Mouse (Mus musculus): Measurements from ENCODE around the gene Pus1. TPM values are rescaled to one million over a fixed set of nuclear protein-coding genes. Genes with fewer than 3 reads are reported as not detected.
"Not testable (repeated sequence)": the region's sequence is repeated elsewhere in the genome, so short reads cannot be mapped to it uniquely, and the experiment has no call there.

The Pus1 gene
- polyA plus RNA-seq, 1 experiment from 2014 or later: 49.8 TPM

DNA sequence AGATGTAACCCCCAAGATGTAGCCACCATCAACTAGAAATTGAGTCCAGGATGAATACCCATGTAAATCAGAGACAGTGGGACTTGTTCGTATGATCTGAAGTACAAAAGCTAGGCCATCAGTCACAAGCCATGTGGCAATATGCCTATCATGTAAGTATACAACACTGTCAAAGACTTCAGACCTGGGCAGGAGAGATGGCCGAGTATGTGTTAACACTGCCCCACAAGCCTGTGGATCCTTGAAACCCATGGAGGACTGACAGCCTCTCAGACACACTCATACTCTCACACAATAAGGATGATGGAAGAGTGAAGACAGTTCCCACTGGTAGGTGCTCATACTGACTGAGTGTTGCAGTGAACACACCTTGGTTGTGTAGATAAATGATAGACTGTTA is 4.3 kb downstream of the Pus1 start:
- 90% methylated on average over 2 of the region's 2 CpGs for WGBS
- Histone ChIP-seq H3K4me1 (peaks cover 12% of the 10 kb centered on the region), H3K9me3 (no peaks in the 10 kb centered on the region), H3K27ac (no peak overlapping the region), H3K27me3 (ENCODE audit: insufficient read depth, poor library complexity, severe bottlenecking) (no peaks in the 10 kb centered on the region), H3K36me3 (peaks cover 60% of the 10 kb centered on the region), H3K4me3 (no peak overlapping the region)
- no peak for DNase-seq (ENCODE audit: low spot score)

DNA sequence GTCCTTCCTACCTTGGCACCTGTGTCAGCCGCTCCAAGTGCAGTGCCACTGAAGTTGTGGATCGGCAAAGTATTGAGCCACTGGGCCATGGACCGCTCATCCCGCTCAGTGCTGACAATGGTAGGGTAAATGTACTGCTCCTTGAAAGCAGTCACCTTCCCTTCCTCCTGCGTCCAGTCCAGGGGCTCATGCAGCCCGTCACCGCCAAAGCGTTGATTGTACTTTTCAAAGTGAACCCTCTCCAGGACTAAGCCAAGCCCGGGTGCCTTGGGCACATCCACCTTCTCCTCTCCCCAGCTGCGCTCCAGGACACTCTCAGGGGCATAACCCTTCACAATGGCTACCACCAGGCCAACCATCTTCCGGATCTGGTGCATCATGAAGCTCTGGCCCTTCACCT is 5.9 kb downstream of the Pus1 start:
- Histone ChIP-seq H3K4me3 (no peak overlapping the region), H3K9me3 (no peaks in the 10 kb centered on the region), H3K4me1 (peaks cover 19% of the 10 kb centered on the region), H3K27me3 (ENCODE audit: insufficient read depth, poor library complexity, severe bottlenecking) (no peaks in the 10 kb centered on the region), H3K36me3 (peaks cover 60% of the 10 kb centered on the region), H3K27ac (no peak overlapping the region)
- no peak for DNase-seq (ENCODE audit: low spot score)
- 94% methylated on average over 11 of the region's 11 CpGs for WGBS

DNA sequence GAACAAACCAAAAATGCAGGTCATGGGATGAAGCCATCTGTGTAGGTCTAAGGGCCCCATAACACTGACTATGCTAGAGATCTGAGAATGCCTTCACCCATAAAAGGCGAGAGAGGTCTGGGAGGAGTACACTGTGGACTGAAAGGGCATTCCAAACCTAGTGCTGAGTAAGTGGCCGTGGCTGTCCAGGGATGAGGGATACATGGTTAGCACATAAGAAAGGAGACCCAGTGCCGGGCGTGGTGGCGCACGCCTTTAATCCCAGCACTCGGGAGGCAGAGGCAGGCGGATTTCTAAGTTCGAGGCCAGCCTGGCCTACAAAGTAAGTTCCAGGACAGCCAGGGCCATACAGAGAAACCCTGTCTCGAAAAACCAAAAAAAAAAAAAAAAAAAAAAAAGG is 7.5 kb downstream of the Pus1 start:
- not testable (repeated sequence) for H3K4me3 ChIP-seq; H3K9me3 ChIP-seq; H3K27ac ChIP-seq; H3K27me3 ChIP-seq (ENCODE audit: insufficient read depth, poor library complexity, severe bottlenecking); DNase-seq (ENCODE audit: low spot score)
- peaks cover 50% of the 10 kb centered on the region for H3K36me3 ChIP-seq
- WGBS: 87% methylated on average over 10 of the region's 10 CpGs
- H3K4me1 ChIP-seq: peaks cover 12% of the 10 kb centered on the region

DNA sequence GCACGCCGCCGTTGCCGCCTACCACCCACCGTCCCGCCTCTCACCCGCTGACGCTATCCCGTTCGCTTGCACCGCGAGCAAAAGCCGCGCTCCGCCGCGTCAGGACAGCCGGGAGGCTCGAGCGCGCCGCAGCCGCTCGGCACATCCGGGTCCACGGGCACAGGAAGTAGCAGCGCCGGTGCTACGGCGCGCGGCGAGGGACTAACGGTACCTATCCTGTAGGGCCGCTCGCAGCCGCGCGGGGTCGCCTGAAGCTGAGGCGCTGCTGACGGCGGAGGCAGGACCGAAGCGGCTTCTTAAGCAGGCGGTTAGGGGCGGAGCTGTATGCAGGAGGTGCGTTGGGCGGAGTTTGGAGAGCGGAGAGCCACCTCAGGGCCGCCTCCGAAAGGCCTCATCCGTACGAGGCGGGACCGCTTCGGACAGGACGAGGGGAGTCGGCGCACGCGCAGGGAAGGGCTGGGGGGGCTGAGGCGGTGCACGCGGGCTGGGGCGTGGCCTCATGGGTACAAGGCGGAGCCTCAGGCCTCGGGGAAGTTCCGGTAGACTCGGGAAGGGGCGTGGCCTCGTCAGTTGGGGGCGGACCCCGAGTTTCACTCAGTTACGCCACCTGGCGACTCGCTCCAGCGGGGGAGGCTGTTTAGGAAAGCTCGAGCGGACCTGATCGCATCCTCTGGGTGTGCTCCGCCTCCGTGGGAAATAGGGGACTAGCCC is 9.9 kb downstream of the Pus1 start, which contains the start of gene Ep400:
Gene Ep400, minus strand, starts transcription at position 270 of the 711 bp plus-strand sequence.
- WGBS: under 1% methylated on average over 83 of the region's 83 CpGs
- H3K36me3 ChIP-seq: peaks cover 27% of the 10 kb centered on the region
- peak within 1 kb of the TSS; percentile 95 for H3K4me3 ChIP-seq
- no peaks in the 10 kb centered on the region for H3K27me3 ChIP-seq (ENCODE audit: insufficient read depth, poor library complexity, severe bottlenecking)
- peaks cover 12% of the 10 kb centered on the region for H3K4me1 ChIP-seq
- peak; percentile 100 for DNase-seq (ENCODE audit: low spot score)
- no peaks in the 10 kb centered on the region for H3K9me3 ChIP-seq
- peak within 1 kb of the TSS; percentile 95 for H3K27ac ChIP-seq

DNA sequence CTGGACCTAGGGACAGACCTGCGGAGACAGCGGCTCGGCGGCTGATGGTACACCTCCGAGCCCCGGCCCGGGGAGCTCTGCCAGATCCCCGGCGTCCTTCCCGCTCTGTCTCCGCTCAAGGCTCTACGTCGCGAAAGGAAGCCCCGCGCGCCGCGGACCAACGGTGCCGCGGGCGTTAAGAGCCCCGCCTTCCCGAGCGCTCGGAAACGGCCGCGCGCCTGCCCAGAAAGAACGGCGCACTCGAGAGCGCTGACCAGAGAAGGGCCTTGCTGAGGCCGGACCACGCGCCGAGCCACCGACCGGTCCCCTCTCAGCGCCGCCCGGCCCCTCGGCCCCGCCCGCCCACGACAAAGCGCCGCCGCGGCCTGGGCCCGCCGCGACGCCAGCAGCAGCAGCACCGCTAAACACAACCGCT is 10.4 kb downstream of the Pus1 start:
- Histone ChIP-seq H3K27ac (peak overlapping the region; percentile 95), H3K9me3 (no peaks in the 10 kb centered on the region), H3K4me1 (peaks cover 12% of the 10 kb centered on the region), H3K27me3 (ENCODE audit: insufficient read depth, poor library complexity, severe bottlenecking) (no peaks in the 10 kb centered on the region), H3K4me3 (peak overlapping the region; percentile 95), H3K36me3 (peaks cover 22% of the 10 kb centered on the region)
- no peak for DNase-seq (ENCODE audit: low spot score)
- WGBS: under 1% methylated on average over 58 of the region's 58 CpGs

DNA sequence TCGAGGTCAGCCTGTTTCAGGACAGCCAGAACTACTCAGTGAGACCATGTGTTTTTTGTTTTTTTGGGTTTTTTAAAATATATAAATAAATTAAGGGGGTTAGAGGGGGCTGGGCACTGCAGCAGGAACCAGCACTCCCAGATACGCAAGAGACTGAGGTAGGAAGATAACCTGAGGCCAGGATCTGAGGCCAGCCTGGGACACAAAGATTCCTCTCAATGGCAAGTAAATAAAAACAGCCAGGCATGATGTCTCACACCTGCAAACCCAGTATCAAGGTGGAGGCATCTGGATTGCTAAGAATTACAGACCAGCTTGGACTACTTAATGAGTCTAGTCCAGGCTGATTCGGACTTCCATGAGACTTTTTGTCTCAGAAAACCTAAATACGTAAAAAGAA is 11.2 kb downstream of the Pus1 start:
- H3K36me3 ChIP-seq: peaks cover 14% of the 10 kb centered on the region
- 46% methylated on average over 4 of the region's 4 CpGs for WGBS
- peak overlapping the region; percentile 95 for H3K27ac ChIP-seq
- H3K27me3 ChIP-seq (ENCODE audit: insufficient read depth, poor library complexity, severe bottlenecking): no peaks in the 10 kb centered on the region
- H3K9me3 ChIP-seq: no peaks in the 10 kb centered on the region
- H3K4me1 ChIP-seq: peaks cover 12% of the 10 kb centered on the region
- DNase-seq (ENCODE audit: low spot score): no peak
- H3K4me3 ChIP-seq: peak overlapping the region; percentile 95

DNA sequence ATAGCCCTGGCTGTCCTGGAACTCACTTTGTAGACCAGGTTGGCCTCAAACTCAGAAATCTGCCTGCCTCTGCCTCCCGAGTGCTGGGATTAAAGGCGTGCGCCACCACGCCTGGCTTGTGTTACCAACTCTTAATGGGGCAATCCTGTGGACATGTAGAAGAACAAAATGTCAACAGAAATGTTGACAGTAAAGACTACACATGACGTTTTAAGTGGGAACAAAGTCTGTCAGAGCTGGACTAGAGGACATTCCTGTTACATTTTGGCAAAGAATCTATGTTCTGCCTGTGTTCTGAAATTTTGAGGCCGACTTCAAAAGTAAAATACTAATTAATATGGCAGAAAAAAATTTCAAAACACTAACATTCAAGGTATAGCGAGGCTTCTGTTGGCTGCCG is 16.6 kb downstream of the Pus1 start:
- no peaks in the 10 kb centered on the region for H3K9me3 ChIP-seq
- no peaks in the 10 kb centered on the region for H3K36me3 ChIP-seq
- no peak for DNase-seq (ENCODE audit: low spot score)
- no peak overlapping the region for H3K4me3 ChIP-seq
- 90% methylated on average over 8 of the region's 8 CpGs for WGBS
- H3K4me1 ChIP-seq: no peaks in the 10 kb centered on the region
- H3K27me3 ChIP-seq (ENCODE audit: insufficient read depth, poor library complexity, severe bottlenecking): no peaks in the 10 kb centered on the region
- no peak overlapping the region for H3K27ac ChIP-seq

DNA sequence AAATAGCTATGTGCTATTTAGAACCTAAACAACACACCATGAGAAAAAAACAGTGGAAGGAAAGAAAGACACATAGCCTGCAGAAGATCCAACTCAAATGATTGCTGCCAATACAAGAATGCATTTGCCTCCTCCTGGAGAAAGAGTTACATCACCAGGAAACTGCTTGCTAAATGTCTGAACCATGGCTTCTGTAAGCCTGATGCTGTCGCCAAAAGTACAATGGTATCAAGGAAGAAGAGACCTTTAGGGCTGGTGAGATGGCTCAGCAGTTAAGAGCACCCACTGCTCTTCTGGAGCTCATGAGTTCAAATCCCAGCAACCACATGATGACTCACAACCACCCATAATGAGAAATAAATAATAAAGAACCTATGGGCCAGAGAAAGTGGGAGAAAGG is 35.4 kb downstream of the Pus1 start:
- Histone ChIP-seq H3K4me1 (no peaks in the 10 kb centered on the region), H3K9me3 (no peaks in the 10 kb centered on the region), H3K27ac (no peak overlapping the region), H3K27me3 (ENCODE audit: insufficient read depth, poor library complexity, severe bottlenecking) (no peaks in the 10 kb centered on the region), H3K36me3 (peaks cover 25% of the 10 kb centered on the region), H3K4me3 (no peak overlapping the region)
- 74% methylated on average over 1 of the region's 1 CpGs for WGBS
- peak; percentile 36 for DNase-seq (ENCODE audit: low spot score)

DNA sequence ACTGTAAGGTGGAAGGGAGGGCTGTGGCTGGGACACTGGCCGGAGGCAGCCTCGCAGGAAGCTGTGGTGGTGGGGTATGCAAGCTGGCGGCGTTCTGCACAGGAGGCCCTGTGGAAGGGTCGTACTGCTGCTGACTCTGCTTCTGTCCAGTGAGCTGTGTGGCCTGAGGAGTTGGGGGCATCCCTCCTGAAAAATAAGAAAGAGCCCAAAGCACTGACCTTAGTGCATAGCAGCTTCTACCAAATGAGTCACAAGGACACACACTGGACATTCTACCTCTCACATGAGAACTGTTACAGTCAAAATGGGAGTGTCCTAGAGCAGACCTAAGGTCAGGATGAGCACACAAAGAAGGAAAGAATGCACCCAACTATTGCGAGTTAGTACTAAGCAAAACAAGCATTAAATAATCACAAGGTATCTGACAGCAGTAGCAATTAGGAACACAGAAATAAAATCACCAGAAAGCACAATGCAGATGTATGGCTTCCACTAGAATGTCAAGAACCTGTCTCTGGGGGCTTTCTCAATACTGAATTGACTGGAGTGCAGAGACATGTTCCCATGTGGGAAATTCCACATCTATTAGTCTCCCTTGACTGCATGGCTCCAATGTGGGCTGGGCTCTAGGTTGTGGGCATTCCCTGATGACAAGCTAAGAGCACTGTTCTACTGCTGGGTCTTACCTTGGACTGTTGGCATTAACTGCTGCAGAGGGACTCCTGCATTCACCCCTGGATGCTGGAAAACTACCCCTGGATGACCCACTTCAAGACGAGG is 40.8 kb downstream of the Pus1 start:
- DNase-seq (ENCODE audit: low spot score): no peak
- H3K4me3 ChIP-seq: no peak overlapping the region
- peaks cover 62% of the 10 kb centered on the region for H3K36me3 ChIP-seq
- no peaks in the 10 kb centered on the region for H3K27me3 ChIP-seq (ENCODE audit: insufficient read depth, poor library complexity, severe bottlenecking)
- no peak overlapping the region for H3K27ac ChIP-seq
- H3K9me3 ChIP-seq: no peaks in the 10 kb centered on the region
- WGBS: 96% methylated on average over 7 of the region's 7 CpGs
- no peaks in the 10 kb centered on the region for H3K4me1 ChIP-seq

DNA sequence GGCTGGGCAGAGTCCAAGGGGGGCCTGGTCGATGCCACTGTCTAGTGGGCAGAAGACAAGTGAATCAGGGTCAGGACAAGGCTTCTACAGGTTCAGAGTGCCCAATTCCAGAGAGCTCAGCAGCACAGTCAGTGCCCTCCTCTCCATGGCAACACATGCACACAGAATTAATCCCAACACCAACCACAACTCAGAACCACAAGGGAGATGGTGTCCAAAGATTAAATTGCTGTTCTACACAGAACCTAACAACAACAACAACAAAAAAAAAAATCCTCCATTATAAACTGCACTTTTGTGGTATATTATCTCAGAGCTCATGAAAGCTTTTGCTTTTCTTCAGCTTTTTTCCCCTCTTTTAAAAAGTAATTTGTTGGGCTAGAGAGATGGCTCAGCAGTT is 44.9 kb downstream of the Pus1 start:
- no peak overlapping the region for H3K27ac ChIP-seq

DNA sequence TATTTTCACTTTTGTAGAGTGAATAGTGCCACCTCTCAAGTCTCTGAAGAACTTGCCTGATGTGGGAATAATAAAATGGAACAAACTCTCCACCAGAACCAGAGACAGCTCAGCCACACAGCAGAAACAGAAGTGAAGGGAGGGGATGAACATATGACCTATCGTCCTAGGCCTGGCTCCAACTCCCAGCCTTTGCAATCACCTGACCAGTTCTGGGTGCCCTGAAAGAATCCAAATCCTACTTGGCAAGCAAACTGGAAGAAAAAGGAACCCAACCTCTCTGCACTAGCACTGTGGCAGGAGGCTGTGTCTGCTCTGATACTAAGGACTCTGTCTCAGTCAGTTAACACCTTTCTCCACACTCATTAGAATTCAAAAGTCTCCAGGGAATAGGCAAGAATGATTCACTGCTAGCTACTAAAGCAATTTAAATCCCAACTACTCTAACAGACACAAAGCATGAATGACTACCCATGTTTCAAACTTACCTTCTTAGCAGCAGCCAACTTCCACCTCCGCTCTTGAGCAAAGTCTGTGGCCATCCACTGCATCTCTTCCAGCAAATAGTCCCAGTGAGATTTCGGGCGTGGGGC is 47.1 kb downstream of the Pus1 start:
- Histone ChIP-seq H3K36me3 (peaks cover 73% of the 10 kb centered on the region), H3K4me3 (no peak overlapping the region), H3K27me3 (ENCODE audit: insufficient read depth, poor library complexity, severe bottlenecking) (no peaks in the 10 kb centered on the region), H3K27ac (no peak overlapping the region), H3K4me1 (no peaks in the 10 kb centered on the region), H3K9me3 (no peaks in the 10 kb centered on the region)
- DNase-seq (ENCODE audit: low spot score): no peak
- 93% methylated on average over 4 of the region's 4 CpGs for WGBS

More for the DNA sequence above, 44.9 kb downstream of the Pus1 start:
- Histone ChIP-seq H3K4me1 (no peaks in the 10 kb centered on the region), H3K27me3 (ENCODE audit: insufficient read depth, poor library complexity, severe bottlenecking) (no peaks in the 10 kb centered on the region), H3K4me3 (no peak overlapping the region), H3K36me3 (peaks cover 82% of the 10 kb centered on the region), H3K9me3 (no peaks in the 10 kb centered on the region)
- no peak for DNase-seq (ENCODE audit: low spot score)
- 95% methylated on average over 1 of the region's 1 CpGs for WGBS

DNA sequence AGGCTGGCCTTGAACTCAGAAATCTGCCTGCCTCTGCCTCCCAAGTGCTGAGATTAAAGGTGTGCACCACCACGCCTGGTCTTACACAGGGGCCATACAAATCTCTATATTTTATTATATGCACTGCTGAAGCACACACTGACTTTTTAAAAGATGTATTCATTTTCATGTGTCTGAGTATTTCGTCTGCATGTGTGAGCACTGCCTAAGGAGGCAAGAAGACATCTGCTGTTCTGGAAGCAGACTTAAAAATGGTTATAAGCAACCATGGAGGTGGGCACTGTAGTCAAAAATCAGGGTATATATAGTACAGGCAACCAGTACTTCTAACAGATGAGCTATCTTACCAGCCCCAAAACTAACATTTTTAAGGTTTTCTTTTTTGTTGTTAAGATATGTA is 49.2 kb downstream of the Pus1 start:
- DNase-seq (ENCODE audit: low spot score): no peak
- Histone ChIP-seq H3K27ac (no peak overlapping the region), H3K4me3 (no peak overlapping the region), H3K27me3 (ENCODE audit: insufficient read depth, poor library complexity, severe bottlenecking) (no peaks in the 10 kb centered on the region), H3K9me3 (no peaks in the 10 kb centered on the region), H3K36me3 (peaks cover 69% of the 10 kb centered on the region), H3K4me1 (no peaks in the 10 kb centered on the region)
- 88% methylated on average over 2 of the region's 2 CpGs for WGBS

DNA sequence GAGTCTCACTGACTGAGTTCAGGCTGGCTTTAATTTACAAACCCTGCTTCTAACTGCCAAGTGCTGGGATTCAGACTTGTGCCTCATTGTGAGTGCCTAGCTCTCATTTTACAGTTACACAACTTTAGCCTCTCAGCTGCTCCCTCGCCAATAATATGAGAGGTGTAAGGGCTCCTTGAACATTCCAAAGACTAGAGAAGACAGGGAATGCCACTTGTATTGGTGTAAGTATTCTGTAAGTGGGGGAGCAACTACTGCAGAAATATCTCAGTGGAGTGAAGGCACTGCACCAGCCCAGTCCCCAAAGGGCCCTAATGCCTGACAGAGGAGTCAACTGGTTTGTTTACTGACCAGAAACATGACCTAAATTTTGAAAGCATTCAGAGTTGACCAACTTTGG is 52.6 kb downstream of the Pus1 start:
- no peak overlapping the region for H3K27ac ChIP-seq
- H3K4me1 ChIP-seq: no peaks in the 10 kb centered on the region
- no peaks in the 10 kb centered on the region for H3K9me3 ChIP-seq
- WGBS: 88% methylated on average over 1 of the region's 1 CpGs
- H3K4me3 ChIP-seq: no peak overlapping the region
- no peaks in the 10 kb centered on the region for H3K27me3 ChIP-seq (ENCODE audit: insufficient read depth, poor library complexity, severe bottlenecking)
- DNase-seq (ENCODE audit: low spot score): no peak
- H3K36me3 ChIP-seq: peaks cover 74% of the 10 kb centered on the region

All from heart, embryonic 10.5 days (tissue).